Comparison of ENCODE assay signal across 8 mouse cellular contexts in the genomic region with DNA sequence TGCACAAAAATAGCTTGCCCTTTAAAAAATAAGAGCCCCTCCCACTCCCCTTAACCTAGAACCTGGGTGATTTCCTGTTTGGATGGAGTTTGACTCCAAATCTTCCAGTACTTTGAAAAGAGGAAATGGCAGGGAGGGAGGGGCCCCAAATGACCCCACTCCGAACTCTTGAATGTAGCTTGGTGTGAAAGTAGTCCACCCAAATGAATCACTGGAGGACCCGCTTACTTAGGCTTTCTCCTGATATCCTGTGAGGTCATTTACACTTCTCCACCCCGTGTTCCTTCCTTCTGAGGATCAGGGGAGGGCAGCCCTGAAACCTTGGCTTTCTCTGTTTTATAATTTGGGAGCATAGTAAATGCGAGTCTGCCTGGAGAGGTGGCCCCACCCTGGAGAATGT. TPM values are rescaled to one million over a fixed set of nuclear protein-coding genes. Genes with fewer than 3 reads are reported as not detected.
DNase-seq lines count a peak whose midpoint lies in the region; ATAC-seq lines count a peak whose summit lies in the region.

No protein-coding gene starts in this region.

- H3K4me3 ChIP-seq in intestine, embryonic 14.5 days (ENCODE audit: low read depth, low read length): no peak overlapping the region
- H3K4me3 ChIP-seq in intestine, embryonic 16.5 days (ENCODE audit: low read length): no peak overlapping the region
- no peak overlapping the region for H3K4me3 ChIP-seq in kidney, embryonic 14.5 days (ENCODE audit: low read length)

- no peaks in the 10 kb centered on the region for H3K36me3 ChIP-seq in intestine, embryonic 14.5 days (ENCODE audit: control insufficient read depth, insufficient read depth, low read length)
- no peaks in the 10 kb centered on the region for H3K36me3 ChIP-seq in intestine, embryonic 16.5 days (ENCODE audit: control insufficient read depth, insufficient read depth, low read length)
- H3K36me3 ChIP-seq in kidney, embryonic 14.5 days (ENCODE audit: control insufficient read depth, insufficient read depth, low read length): no peaks in the 10 kb centered on the region

- ATAC-seq in intestine, embryonic 14.5 days (replicated peaks; ENCODE audit: low FRiP score, low TSS enrichment, low read depth): no peak
- ATAC-seq in intestine, embryonic 16.5 days: no peak
- no peak for ATAC-seq in kidney, embryonic 14.5 days (ENCODE audit: low FRiP score, low TSS enrichment)
- peak; percentile 42; the same call in 1 of the 2 replicates for ATAC-seq in monocyte, adult 5-6 weeks (replicated peaks; ENCODE audit: insufficient number of reproducible peaks, low FRiP score, low TSS enrichment, poor library complexity, severe bottlenecking)

- H3K4me2 ChIP-seq in intestine, embryonic 14.5 days (ENCODE audit: low read length): 0 out of 2 replicates have a peak overlapping the region, but pooled peaks have one; percentile 91
- no peak overlapping the region for H3K4me2 ChIP-seq in intestine, embryonic 16.5 days (ENCODE audit: low read depth, low read length)
- peak overlapping the region; percentile 96; the same call in 1 of the 2 replicates for H3K4me2 ChIP-seq in kidney, embryonic 14.5 days (replicated peaks; ENCODE audit: low read depth, low read length)

- DNase-seq in intestine, embryonic 14.5 days (ENCODE audit: low spot score): no peak
- DNase-seq in gastrocnemius, postnatal 25 days: peak; percentile 49
- no peak for DNase-seq in thymus, postnatal 25 days
- no peak for DNase-seq in spleen, postnatal 14 days (ENCODE audit: low spot score in 2 of 2)
- no peak for DNase-seq in B cell, adult 2 months

- 0 out of 2 replicates have a peak, but pooled peaks cover 3% of the 10 kb centered on the region for H3K27me3 ChIP-seq in intestine, embryonic 14.5 days (replicated peaks; ENCODE audit: control insufficient read depth, insufficient read depth, low read length)
- H3K27me3 ChIP-seq in intestine, embryonic 16.5 days (replicated peaks; ENCODE audit: control insufficient read depth, insufficient read depth, low read length): no peaks in the 10 kb centered on the region
- peaks cover 6% of the 10 kb centered on the region for H3K27me3 ChIP-seq in kidney, embryonic 14.5 days (ENCODE audit: control insufficient read depth, insufficient read depth, low read length)

- WGBS in intestine, embryonic 14.5 days: 31% methylated on average over 4 of the region's 4 CpGs
- 40% methylated on average over 4 of the region's 4 CpGs for WGBS in intestine, embryonic 16.5 days
- 24% methylated on average over 4 of the region's 4 CpGs for WGBS in kidney, embryonic 14.5 days

- H3K9me3 ChIP-seq in intestine, embryonic 14.5 days (ENCODE audit: control insufficient read depth, low read length): no peaks in the 10 kb centered on the region
- H3K9me3 ChIP-seq in intestine, embryonic 16.5 days (ENCODE audit: control insufficient read depth, low read length): no peaks in the 10 kb centered on the region
- peaks cover 3% of the 10 kb centered on the region; the same call in 1 of the 2 replicates for H3K9me3 ChIP-seq in kidney, embryonic 14.5 days (ENCODE audit: control insufficient read depth, low read length)

- peaks cover 13% of the 10 kb centered on the region for H3K4me1 ChIP-seq in intestine, embryonic 14.5 days (replicated peaks; ENCODE audit: control insufficient read depth, insufficient read depth, low read length)
- peaks cover 10% of the 10 kb centered on the region for H3K4me1 ChIP-seq in intestine, embryonic 16.5 days (ENCODE audit: control insufficient read depth, insufficient read depth, low read length)
- peaks cover 15% of the 10 kb centered on the region; the same call in 1 of the 2 replicates for H3K4me1 ChIP-seq in kidney, embryonic 14.5 days (ENCODE audit: control insufficient read depth, insufficient read depth, low read length)

- H3K27ac ChIP-seq in intestine, embryonic 14.5 days (ENCODE audit: low read depth): no peak overlapping the region
- H3K27ac ChIP-seq in intestine, embryonic 16.5 days (ENCODE audit: low read length): no peak overlapping the region
- H3K27ac ChIP-seq in kidney, embryonic 14.5 days (ENCODE audit: low read depth, low read length): no peak overlapping the region

- H3K9ac ChIP-seq in intestine, embryonic 14.5 days (ENCODE audit: low read length): no peak overlapping the region
- H3K9ac ChIP-seq in intestine, embryonic 16.5 days (ENCODE audit: low read depth, low read length): no peak overlapping the region
- no peak overlapping the region for H3K9ac ChIP-seq in kidney, embryonic 14.5 days (ENCODE audit: low read depth, low read length)

RNA-seq across cellular contexts. Expression of gene Fam20a, which starts 0.6 kb away (rescaled TPM):
- 0.79 and 1.7 TPM in 2 replicates for polyA plus RNA-seq in intestine, embryonic 14.5 days (2014; fragmentation: Nextera tagmentation; extraction: Ambion mirVana)
- 3.3 and 3.8 TPM in 2 replicates for polyA plus RNA-seq in intestine, embryonic 16.5 days (2015; fragmentation: Nextera tagmentation; extraction: Ambion mirVana)
- total RNA-seq in gastrocnemius, postnatal 25 days (2021): 1 to 10 TPM; 2.1 to 3.0 TPM
- polyA plus RNA-seq in kidney, embryonic 14.5 days (2014; fragmentation: Nextera tagmentation; extraction: Ambion mirVana): 1.5 and 1.9 TPM in 2 replicates
- total RNA-seq in monocyte, adult 5-6 weeks (2017): 2.3 to 8.6 TPM (median 3.2 TPM) in 3 replicates
